Mouse (Mus musculus) naive thymus-derived CD4-positive, alpha-beta T cell, adult 2 months (primary cell): Measurements from ENCODE around the gene Wfdc18.
A peak's percentile ranks its signal among the peaks of the same experiment; 100 is the strongest.

Source experiments
- DNase-seq: peaks from one replicate; pipeline ENCODE4 v3.0.0-alpha.2; 2011; ENCODE audit warnings: low read depth

Wfdc18 gene

DNA sequence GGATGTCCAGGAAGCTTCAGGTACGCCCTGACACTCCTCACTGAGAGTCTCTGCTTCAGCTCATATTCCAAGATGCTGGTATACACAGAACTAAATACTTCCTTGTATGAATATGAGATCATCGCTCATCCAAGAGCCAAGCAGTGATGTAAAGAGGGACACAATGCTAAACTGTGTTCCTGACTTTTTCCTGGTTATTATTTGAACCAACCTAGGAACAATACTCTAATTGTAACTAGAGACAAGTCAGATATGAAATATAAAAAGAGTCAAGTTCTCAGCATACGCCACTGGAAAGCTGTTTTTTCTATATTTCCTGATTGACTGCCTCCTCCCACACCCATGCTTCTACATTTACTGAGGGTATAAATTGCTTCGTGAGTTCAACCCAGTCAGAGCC, at the start of gene Wfdc18:
Wfdc18 (plus strand) TSS at position 301 of the 400 bp plus-strand sequence.
- no peak for DNase-seq

DNA sequence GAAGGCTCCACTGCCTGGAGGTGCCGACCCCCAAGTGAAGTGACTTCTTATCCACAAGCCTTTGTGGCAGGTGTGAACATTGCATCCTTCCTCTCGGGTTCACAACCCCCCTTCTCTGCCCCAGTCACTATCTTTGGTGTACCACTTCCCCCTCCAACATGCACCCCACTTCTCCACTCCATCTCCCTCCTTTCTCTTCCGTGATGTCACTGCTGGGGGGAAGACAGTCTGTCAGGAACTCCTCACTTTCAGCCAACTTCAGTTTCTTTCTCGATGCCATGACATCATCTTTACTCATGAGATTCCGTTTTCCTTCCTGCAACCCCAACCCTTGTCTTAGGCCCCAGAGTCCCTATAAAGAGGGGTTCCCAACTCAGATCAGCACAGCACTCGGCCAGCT, 46.6 kb upstream of the Wfdc18 start, which contains the start of gene Ccl4:
Ccl4 (plus strand) TSS at position 381 of the 400 bp plus-strand sequence.
- peak; percentile 14 for DNase-seq

DNA sequence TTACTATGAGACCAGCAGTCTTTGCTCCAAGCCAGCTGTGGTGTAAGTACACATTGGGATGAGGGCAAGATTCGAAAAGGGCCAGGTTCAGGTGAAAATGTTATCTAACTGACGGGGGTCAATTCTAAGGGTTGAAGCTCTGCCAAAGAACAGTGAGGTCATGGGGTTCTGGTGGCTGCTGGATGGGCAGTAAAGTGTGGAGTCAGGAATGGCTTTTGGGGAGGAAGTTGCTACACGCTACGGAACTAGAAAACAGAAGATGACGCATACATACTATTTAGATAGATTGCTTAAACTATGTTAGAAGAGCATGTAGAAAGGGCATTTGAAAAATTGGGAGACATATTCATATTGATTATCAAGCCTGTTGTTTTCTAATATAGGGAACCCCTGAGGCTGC, 45.3 kb upstream of the Wfdc18 start:
- no peak for DNase-seq

DNA sequence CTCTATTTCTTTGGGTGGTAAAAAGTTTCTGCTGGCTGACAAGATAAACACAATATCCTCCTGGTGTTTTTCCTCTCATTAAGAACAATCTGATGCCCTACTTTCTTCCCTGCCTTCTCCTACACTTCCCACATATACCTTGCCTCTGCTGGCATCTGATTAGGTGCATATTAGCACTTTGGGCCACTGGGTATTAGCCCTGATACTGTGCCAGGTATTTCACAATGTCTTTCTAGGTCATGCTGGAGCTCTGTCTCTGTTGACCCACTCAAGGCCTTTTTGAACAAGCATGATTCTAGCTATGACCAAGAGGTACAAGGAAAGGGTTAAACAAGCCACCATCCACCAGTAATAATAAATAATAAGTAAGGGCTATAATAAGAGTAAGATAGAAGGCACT, 37.1 kb upstream of the Wfdc18 start:
- no peak for DNase-seq

DNA sequence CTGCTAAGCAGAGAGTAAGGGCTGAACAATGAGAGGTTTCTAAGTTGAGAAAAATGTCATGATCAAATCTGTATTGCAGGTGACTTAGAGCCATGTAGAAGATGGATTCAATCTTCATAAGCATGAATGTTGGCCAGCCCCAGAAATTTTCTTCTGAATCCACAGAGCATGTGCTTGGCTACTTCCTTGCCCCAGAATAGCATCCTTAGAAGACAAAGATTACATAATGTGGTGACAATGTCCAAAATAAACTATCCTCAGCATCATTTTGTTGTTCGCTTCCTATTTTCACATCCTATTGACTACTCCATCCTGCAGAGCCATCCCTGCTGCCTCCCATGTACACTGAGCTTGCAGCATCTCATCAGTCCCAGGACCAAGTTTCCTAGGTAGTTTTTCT, 33.1 kb upstream of the Wfdc18 start:
- DNase-seq = no peak

DNA sequence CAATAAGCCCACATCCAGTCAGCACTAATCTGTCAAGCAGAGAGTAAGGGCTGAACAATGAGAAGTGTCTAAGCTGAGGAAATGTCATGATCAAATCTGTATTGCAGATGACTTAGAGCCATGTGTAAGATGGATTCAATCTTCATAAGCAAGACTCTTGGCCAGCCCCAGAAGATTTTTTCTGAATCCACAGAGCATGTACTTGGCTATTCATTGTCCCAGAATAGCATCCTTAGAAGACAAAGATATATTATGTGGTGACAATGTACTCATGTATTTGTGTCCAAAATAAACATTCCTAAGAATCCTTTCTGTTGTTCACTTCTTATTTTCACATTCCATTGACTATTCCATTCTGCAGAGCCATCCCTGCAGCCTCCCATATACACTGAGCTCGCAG, 18.9 kb upstream of the Wfdc18 start:
- no peak for DNase-seq

DNA sequence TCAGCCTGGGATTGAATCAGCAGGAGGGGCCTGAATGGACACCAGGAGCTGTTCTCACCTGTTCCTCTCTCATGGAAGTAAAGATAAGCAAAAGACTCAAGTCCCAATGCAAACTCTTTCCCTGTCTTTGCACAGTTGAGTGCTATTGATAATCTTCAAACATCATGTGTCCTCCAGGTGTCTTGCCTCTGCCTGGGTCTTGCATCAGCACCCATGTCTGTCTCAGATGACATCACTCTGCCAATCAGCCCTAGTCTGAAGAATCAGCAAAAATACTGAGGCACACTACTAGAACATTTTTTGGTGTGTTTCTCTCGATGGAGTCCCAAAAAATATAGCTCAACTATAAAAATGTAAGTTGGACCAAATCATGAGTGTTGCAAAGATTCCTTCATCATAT, 16.8 kb upstream of the Wfdc18 start:
- no peak for DNase-seq

DNA sequence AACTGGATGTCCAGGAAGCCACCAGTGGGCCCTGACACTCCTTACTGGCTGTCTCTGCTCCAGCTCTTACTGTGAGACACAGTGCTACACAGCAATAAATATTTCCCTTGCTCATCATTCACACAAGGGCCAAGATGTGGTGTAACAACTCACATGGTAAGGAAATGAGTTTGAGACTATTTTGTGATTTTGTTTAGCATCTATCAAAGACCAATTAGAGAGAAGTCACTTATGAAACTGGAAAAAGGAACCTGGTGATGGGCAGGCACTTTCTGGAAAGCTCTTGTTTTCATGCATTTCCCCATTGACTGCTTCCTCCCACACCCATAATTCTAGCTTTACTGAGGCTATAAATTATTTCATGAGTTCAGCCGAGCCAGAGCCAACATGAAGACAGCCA, 5.1 kb upstream of the Wfdc18 start, which contains the start of gene Wfdc17:
Wfdc17 (plus strand) TSS at position 287 of the 400 bp plus-strand sequence.
- DNase-seq = no peak

DNA sequence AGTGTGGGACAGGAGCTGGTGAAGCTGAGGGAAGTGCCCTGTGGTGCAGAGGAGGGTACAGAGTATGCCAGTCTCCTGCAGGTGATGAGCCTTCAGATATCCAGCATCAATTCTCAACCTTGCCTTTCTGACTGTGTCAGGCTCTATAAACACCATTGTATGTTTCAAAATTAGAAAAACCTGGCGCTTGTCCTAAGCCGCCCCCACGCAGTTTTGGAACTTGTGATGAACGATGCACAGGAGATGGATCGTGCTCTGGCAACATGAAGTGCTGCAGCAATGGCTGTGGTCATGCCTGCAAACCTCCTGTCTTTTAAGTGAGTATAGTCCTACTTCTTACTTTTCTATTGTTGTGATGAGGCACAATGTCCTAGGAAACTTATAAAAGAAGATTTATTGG, 868 bp downstream of the Wfdc18 start:
- no peak for DNase-seq

DNA sequence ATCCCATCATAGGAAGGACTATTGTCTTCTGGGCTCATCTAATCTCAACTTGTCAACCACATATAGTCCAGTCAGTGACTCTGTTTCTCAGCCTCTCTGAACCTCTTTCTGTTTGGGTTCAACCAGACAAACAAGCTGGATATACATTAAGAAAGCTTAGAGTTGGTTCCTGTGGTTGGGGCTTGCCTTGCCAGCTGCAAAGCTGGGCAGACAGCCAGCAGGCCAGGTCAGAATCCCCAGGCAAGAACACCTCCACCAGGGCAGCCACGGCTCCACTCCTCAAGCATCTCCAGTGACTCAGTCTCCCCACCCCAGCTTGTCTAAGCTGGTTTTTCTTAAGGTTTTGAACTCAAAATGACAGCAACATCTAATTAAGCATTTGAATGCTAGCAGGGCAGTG, 3.9 kb downstream of the Wfdc18 start:
- no peak for DNase-seq

DNA sequence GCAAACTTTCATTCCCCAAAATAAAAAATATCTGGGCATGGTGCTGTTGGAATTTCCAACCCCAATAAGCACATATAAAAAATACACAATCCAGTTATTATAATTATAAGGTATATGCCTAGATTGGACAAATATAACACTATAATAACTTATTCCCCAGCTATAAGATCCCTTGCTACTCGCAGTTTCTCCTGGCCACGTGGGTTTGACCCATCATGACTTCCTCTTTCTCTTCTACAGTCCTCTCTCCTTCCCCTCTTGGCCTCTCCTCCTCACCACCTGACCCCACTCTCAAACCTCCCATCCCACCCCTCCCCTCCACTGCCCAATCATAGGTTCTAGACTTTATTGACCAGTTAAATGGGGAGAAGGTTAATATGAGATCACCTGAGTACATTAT, 5.1 kb downstream of the Wfdc18 start:
- no peak for DNase-seq

DNA sequence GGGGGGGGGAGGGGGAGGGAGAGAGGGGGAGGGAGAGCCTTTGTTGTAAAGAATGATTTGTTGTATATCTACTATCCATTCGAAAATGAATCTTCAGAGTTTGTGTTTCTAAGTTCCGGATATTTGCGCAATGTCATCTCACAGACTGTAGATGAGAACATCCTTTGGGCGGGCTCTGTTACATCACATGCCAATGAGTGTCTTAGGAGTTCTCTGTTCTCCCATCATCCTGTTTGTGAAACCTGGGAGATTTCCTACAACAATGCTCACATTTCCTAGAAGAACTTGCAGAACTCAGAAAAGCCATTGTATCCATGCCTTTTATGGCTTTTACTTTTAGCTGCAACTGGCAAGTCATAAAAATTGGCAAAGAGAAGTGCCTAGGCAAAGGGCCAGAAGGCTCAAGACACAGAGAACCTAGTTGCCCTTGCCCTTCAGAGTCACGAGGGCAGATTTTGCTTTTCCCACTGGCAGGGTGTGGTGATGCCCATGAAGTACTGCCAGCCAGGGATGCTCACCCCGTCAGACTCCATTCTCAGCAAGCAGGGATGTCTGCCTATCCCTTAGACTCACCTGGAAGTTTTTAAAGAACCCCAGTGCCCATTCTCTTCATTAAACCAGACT, 8.3 kb downstream of the Wfdc18 start:
- no peak for DNase-seq

DNA sequence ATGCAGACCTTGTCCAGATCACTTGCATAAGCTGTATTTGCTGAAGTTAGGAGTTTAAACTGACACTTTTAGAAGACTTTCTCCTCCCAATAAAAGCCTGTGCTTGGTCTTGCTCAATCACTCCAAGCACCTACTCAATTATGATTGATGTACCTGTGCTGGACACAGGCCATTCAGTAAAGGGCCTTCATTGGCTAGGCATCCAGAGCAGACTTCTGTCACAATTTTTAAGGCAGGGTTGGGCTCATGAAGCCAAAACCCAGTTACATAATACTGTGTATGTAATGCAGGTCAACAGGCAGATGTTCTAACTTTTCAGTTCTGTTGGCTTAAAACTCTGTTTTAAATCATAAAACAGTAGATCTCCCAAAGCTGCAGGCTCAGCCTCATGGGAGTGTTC, 12.0 kb downstream of the Wfdc18 start:
- no peak for DNase-seq

DNA sequence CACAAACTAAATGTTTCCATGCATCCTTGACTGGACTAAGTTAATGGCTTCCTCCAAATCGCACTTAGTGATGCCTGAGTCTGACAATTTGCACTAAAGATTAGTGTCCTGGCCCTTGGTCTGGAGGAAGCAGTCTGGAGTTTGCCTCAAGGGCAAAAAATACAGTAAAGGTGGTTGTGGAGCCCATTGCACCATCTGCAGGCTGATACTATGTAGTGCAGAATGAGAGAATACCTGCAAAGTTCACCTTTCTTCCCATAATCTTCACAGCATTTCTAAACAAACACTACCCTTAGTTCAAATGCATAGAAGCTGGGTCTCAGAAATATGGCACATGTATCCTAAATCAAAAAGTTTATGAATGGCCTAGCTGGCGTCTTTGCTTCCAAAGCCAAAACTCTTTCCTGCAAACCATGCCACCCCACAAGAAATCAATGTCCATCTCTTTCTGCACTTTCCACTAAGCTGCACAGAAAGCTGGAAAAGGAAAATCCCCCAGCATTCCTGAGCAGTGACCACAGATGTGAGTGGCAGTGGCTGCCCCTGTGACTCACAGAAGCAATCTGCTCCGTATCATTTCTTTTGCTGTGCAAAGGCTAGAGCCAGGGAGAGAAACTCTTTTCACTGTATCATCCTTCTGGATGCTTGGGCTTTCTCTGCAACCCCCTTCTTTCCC, 20.1 kb downstream of the Wfdc18 start:
- no peak for DNase-seq

DNA sequence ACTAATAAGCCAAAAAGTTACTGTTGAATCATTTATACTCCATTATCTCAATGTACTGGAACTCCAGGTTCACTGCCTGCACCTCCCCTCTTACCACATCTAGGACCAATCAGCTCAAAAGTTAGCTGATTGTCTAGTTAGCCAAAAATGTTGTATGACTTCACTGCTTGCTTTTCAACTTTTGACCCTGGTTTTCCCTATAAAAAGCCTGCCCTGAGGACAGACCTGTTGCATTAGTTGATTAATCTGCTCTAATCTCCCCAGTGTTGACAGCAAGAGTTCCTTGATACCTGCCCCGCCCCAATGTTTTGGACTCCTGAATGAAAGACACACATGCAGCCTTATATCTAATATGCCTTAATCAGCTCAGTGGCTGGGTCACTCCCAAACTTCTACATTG, 22.3 kb downstream of the Wfdc18 start:
- no peak for DNase-seq

DNA sequence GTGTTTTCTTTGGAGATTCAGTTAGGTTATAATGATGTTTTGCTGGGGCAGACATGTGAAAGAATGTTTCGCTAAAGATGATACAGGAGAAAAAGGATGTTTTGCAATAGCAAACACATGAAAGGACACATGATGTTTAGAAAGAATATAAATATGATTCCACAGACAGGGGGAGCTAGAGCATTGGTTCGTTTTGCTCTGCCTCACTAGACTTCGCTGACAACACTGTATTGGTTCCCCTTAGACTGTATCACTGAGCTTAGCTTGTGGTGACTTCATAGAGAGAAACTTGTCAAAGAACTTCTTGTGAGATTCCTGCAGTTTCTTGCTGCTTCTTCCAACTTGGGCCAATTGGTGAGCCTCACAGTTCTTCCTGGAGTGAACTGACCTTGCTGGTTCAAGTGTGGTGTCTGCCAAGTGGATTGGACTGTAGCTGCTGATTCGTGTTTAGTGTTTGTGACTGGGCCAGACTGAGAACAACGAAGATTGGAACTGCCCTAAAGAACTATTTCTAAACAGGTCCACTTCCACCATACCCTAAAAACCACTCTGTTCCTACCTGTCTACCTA, 24.3 kb downstream of the Wfdc18 start:
- DNase-seq = no peak

DNA sequence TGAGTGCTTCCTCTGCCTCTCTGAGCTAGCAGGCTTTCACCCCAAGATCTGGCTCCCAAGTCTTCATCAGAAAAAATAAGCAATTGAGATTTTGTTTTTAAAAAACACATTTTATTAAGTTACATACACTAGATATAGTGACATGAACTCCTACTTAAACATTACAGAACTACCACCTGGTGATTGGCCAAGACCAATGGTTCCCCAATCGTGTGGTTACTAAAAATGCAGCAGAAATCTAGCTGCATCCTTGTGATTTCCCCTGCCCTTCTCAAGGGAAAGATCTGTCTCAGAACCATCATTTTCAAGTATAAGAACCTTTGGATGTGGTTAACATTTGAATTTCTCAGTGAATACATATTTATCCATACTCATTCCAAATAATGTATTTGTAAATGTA, 25.4 kb downstream of the Wfdc18 start:
- no peak for DNase-seq

DNA sequence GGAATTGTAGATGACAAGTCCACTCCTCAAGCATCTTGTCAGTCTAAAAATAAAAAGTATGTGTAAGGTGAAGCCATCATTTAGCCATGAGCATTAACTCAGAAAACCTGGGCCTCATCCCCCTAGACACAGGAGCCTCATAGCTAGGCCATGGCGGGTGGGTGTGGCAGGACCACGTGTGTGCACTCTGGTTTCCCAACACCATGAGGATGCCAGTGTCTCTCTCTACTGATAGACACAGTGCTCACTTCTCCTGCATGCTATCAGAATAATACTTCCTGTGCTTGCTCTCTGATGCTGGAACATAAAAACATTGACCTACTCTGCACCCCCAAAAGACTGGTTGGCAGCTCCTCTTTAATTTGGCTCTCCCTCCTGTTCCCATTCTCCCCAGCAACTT, 27.1 kb downstream of the Wfdc18 start:
- DNase-seq = no peak

DNA sequence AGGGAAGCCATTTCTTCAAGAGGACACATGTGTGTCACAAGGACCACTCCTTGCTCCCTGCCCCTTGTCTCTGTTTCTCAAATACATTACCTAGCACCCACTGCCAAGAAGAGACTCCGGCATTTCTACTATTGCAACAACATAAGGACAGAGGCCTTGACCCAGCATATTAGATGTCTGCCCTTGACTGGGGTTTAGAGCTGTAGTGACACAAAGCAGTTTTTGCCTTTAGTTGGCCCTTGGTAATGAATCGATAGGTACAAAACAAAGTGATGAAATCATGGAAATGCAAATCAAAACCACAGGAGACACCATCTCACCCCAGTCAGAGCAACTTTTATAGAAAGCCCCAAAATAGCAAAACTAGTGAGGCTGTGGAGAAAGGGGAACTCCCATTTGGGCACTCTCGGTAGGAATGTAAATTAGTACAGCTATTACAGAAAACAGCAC, 28.3 kb downstream of the Wfdc18 start:
- peak; percentile 7 for DNase-seq

DNA sequence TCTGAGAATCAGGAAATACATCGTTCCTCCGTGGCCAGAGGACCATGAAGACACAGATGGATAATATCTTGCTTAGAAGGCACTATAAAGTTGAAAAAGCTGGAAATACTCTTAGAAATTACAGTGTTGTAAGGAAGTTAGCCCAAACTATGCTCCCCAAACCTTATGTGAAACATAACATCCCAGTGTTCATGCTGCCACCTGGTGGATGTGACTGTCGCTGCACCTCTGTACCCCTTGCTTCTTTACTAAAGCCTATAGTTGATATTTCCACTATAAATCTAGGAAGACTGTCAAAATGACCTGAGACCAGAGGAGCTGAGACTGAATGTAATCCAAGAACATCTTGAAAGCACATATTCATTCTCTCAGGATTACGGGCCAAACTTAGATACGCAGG, 30.4 kb downstream of the Wfdc18 start:
- peak; percentile 75 for DNase-seq

DNA sequence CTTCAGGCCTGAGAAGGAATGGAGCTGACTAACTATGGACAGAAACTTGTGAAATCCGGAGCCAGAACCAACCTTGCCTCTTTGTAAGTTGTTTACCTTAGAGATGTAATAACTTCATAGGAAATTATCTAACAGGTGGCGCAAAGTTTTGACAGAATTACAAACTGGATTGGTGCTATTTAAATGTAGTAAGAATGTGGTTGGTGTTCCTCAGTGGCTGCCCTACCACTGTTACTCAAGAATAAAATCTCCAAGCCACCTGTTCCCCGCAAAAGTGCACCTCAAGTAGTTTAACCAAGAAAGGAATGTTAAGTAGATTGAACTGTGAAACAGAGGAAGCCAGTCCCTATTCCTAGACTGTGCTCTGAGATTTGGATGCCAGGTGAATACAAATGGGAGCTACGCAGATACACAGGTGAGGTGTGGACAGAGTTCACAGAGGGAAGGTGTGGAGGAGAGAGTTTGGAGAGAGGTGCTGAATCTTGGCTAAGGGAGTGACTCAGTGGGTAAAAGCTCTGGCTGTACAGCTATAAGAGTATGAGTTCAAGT, 31.7 kb downstream of the Wfdc18 start:
- DNase-seq = no peak

DNA sequence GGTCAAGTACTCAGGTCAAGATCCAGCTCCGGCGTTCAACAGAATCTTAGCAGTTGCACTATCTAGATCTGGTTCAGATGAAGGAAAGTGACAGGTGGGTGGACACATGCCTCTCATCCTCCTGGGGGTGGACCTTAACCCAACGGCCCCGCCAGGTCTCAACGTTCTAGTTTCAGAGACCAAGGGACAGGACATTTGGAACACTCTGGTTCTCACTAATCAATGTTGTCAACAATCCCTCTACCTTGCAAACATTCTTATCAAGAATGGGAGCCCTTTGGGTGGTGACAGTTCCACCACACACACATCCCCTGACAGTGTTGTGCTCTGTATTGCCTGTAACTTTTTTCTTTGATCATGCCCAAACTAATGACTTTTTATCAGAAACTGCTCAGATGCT, 33.0 kb downstream of the Wfdc18 start:
- DNase-seq = no peak

DNA sequence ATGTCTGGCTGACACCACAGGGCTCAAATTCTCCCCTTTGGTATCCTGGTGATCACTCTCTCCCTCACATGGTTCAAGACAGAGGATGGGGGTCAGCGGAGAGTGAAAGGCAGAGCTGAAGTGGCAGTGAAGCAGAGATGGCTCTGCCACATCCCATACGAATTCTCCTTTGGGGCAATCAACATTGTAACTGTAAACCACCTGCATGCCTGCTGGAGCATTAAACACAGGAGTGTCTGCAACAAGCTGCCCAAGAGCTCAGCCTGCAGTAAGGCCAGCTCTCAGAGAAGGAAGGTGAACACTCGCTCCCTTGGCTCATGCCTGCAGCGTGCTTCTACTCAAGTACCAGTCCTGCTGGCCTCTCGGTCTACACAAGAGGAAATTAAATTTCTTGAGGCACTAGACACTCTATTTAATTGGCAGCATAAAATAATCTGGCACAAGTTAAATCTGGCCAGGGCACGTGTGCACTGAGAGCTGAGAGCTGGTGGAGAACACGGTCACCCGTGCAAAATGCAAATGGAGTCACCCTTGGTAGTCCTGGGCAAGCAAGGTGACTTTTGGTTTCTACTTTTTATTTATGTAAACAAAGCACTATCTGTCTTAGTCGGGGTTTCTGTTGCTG, 34.0 kb downstream of the Wfdc18 start:
- no peak for DNase-seq
